Mouse (Mus musculus) heart, embryonic 16.5 days (tissue): Measurements from ENCODE around the gene Abcc4. TPM values are rescaled to one million over a fixed set of nuclear protein-coding genes. Genes with fewer than 3 reads are reported as not detected.

Source experiments
- ATAC-seq: fragments of 200-750 bp; cut with Nextera tagmentation; replicated peaks from 2 replicates; pipeline ENCODE4 v1.8.0; 2017; ENCODE audit warnings: moderate number of reproducible peaks; ENCODE audit not compliant: insufficient read depth, low FRiP score; ENCODE audit errors: extremely low read depth
- H3K27ac ChIP-seq: fragments of 300-500 bp; sonication (generic); 2 replicates; pipeline ENCODE4 v1.5.1; 2014; ENCODE audit warnings: mild to moderate bottlenecking, low read length, control low read depth, moderate library complexity
- H3K27me3 ChIP-seq: fragments of 300-500 bp; sonication (generic); 2 replicates; pipeline ENCODE4 v1.6.1; 2014; ENCODE audit warnings: low read length, mixed read lengths; ENCODE audit not compliant: control insufficient read depth, insufficient read depth
- H3K36me3 ChIP-seq: fragments of 300-500 bp; sonication (generic); 2 replicates; pipeline ENCODE4 v1.6.1; 2014; ENCODE audit not compliant: control insufficient read depth, insufficient read depth
- H3K4me1 ChIP-seq: fragments of 300-500 bp; sonication (generic); 2 replicates; pipeline ENCODE4 v1.6.1; 2014; ENCODE audit warnings: low read length, mixed read lengths; ENCODE audit not compliant: control insufficient read depth, insufficient read depth
- H3K4me2 ChIP-seq: fragments of 300-500 bp; sonication (generic); 2 replicates; pipeline ENCODE4 v1.6.1; 2014; ENCODE audit warnings: low read depth, mild to moderate bottlenecking, control low read depth, low read length
- H3K4me3 ChIP-seq: fragments of 300-500 bp; sonication (generic); 2 replicates; pipeline ENCODE4 v1.5.1; 2014; ENCODE audit warnings: mild to moderate bottlenecking, control low read depth, low read length
- H3K9ac ChIP-seq: fragments of 300-500 bp; sonication (generic); 2 replicates; pipeline ENCODE4 v1.6.1; 2014; ENCODE audit warnings: low read length, control low read depth
- H3K9me3 ChIP-seq: fragments of 300-500 bp; sonication (generic); replicated peaks from 2 replicates; pipeline ENCODE4 v1.6.1; 2016; ENCODE audit warnings: low read length; ENCODE audit not compliant: control insufficient read depth
- whole genome bisulfite sequencing: fragments of 180-500 bp; shearing (Covaris S2); extraction: QIAGEN DNeasy Blood & Tissue Kit; methylation state at CpG from one replicate; pipeline ENCODE4 v1.1.7; 2014; 5-methylcytosine and 5-hydroxymethylcytosine counted together
- polyA plus RNA-seq: library from polyadenylated mRNA; unstranded; fragments of >200 nt; fragmentation: Nextera tagmentation; extraction: Ambion mirVana; gene quantifications from 2 replicates; pipeline ENCODE4 v1.2.1, GENCODE M21; 2015

Gene Abcc4
- polyA plus RNA-seq, 1 experiment from 2014 or later = 1.6 TPM

DNA sequence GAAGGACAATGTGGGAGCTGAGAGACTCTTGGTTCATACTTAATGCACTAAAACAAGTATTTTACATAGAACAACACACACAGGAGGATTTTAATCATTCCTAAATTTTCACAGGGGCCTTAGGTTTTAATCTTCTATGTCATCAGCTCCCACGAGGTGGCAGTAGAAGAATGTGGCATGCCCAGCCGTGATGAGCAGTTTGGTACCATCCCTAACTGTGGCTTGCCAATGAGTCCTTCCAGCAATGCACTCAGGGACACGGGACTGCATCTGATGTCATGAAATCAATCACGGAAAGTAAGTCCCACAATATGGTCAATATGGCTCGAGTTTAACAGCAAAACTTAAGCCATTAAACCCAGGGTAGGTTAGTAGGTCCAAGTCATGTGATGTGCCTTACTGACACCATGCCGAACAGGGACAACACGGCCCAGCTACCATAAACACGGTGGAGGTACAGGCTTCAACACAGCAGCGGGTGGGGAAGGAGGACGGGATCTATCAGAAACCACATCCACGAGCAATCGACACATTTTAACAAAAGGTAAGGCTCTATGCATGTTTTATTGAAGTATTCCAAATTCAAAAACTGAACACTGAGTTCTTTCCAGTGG is 89.2 kb downstream of the Abcc4 start:
- Histone ChIP-seq H3K9me3 (no peaks in the 10 kb centered on the region), H3K4me3 (no peak overlapping the region), H3K36me3 (no peaks in the 10 kb centered on the region), H3K27me3 (no peaks in the 10 kb centered on the region), H3K4me1 (no peaks in the 10 kb centered on the region), H3K27ac (no peak overlapping the region), H3K4me2 (no peak overlapping the region), H3K9ac (no peak overlapping the region)
- WGBS = 64% methylated on average over 12 of the region's 12 CpGs
- no peak for ATAC-seq

DNA sequence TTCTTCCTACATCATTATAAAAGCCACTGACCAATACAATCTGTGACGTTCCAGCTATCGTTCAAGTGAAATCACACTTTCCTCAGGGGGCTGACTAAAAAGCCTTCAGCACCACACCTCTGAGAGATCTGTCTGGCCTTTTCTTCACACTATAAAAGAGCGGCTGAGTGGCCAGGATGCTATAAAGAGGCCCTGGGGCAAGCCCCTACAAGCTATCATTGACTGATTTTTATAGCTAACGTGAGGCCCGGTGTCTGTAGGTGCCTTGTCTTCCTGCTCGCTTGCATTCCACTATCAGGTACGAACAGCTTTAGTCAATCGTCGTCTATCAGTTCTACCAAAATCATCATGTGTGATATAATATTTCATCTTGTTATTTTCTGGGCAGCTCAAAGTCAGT is 92.3 kb downstream of the Abcc4 start:
- Histone ChIP-seq H3K4me1 (no peaks in the 10 kb centered on the region), H3K4me3 (no peak overlapping the region), H3K9me3 (no peaks in the 10 kb centered on the region), H3K36me3 (no peaks in the 10 kb centered on the region), H3K9ac (no peak overlapping the region), H3K4me2 (no peak overlapping the region), H3K27ac (no peak overlapping the region), H3K27me3 (no peaks in the 10 kb centered on the region)
- no peak for ATAC-seq
- WGBS = 62% methylated on average over 9 of the region's 9 CpGs

- ATAC-seq = no peak
- H3K9me3 ChIP-seq = no peaks in the 10 kb centered on the region
- no peaks in the 10 kb centered on the region for H3K36me3 ChIP-seq
- H3K9ac ChIP-seq = no peak overlapping the region
- no peaks in the 10 kb centered on the region for H3K4me1 ChIP-seq
- H3K27ac ChIP-seq = no peak overlapping the region
- no peak overlapping the region for H3K4me3 ChIP-seq
- 68% methylated on average over 17 of the region's 17 CpGs for WGBS
- H3K27me3 ChIP-seq = no peaks in the 10 kb centered on the region
- H3K4me2 ChIP-seq = no peak overlapping the region
These were observed 94.3 kb downstream of the Abcc4 start for GRCm38 (mm10) chr14:118611714-118612113.

DNA sequence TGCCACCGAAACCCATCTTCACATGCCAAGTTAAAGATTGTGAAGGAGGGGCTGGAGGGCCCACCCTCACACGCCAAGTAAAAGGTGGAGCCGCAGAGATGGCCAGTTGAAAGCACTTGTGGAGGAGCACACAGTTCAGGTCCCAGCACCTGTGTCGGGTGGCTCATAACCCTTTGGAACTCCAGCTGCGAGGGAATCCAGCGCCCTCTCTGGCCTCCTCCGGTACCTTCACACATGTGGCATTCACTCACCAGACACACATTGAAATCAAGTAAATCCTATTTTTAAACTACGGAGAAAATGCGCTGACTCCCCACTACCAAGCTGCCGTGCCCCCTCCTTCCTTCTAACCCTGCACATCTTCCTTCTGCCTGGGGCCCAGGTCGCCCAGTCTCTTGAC is 95.2 kb downstream of the Abcc4 start:
- Histone ChIP-seq H3K27me3 (no peaks in the 10 kb centered on the region), H3K4me3 (no peak overlapping the region), H3K9ac (no peak overlapping the region), H3K9me3 (no peaks in the 10 kb centered on the region), H3K36me3 (no peaks in the 10 kb centered on the region), H3K27ac (no peak overlapping the region), H3K4me1 (no peaks in the 10 kb centered on the region), H3K4me2 (no peak overlapping the region)
- 94% methylated on average over 11 of the region's 11 CpGs for WGBS
- no peak for ATAC-seq

- Histone ChIP-seq H3K36me3 (no peaks in the 10 kb centered on the region), H3K9ac (no peak overlapping the region), H3K4me3 (no peak overlapping the region), H3K4me2 (no peak overlapping the region), H3K9me3 (no peaks in the 10 kb centered on the region), H3K27ac (no peak overlapping the region), H3K27me3 (no peaks in the 10 kb centered on the region), H3K4me1 (no peaks in the 10 kb centered on the region)
- ATAC-seq = no peak
- 85% methylated on average over 16 of the region's 16 CpGs for WGBS
These were observed 97.1 kb downstream of the Abcc4 start for GRCm38 (mm10) chr14:118608816-118609465.

DNA sequence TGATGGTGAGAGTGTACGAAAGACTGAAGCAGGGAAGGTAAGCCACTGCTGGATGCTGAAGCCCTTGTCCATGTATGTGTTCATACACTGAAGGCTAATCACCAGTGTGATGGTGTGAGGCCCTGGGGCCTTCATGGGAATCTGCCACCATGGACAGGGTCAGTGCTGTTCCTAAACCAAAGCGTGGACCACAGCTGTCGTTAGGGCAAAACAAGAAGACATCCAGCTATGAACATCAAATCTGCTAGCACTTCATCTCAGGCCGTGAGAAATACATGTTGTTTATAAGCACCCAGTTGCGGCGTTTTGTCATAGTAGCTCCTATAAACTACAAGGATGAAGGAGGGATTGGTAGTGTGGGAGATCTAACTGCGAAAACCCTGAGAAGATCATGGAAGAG is 97.7 kb downstream of the Abcc4 start:
- H3K36me3 ChIP-seq = no peaks in the 10 kb centered on the region
- no peaks in the 10 kb centered on the region for H3K27me3 ChIP-seq
- no peak overlapping the region for H3K4me3 ChIP-seq
- WGBS = 88% methylated on average over 7 of the region's 7 CpGs
- H3K9ac ChIP-seq = no peak overlapping the region
- H3K4me2 ChIP-seq = no peak overlapping the region
- ATAC-seq = no peak
- H3K4me1 ChIP-seq = no peaks in the 10 kb centered on the region
- H3K27ac ChIP-seq = no peak overlapping the region
- no peaks in the 10 kb centered on the region for H3K9me3 ChIP-seq

GRCm38 (mm10) chr14:118606476-118606875 is 99.5 kb downstream of the Abcc4 start:
- ATAC-seq = no peak
- 71% methylated on average over 9 of the region's 9 CpGs for WGBS
- H3K9me3 ChIP-seq = no peaks in the 10 kb centered on the region
- H3K4me3 ChIP-seq = no peak overlapping the region
- H3K27me3 ChIP-seq = no peaks in the 10 kb centered on the region
- no peak overlapping the region for H3K4me2 ChIP-seq
- no peaks in the 10 kb centered on the region for H3K36me3 ChIP-seq
- no peak overlapping the region for H3K9ac ChIP-seq
- no peaks in the 10 kb centered on the region for H3K4me1 ChIP-seq
- no peak overlapping the region for H3K27ac ChIP-seq

DNA sequence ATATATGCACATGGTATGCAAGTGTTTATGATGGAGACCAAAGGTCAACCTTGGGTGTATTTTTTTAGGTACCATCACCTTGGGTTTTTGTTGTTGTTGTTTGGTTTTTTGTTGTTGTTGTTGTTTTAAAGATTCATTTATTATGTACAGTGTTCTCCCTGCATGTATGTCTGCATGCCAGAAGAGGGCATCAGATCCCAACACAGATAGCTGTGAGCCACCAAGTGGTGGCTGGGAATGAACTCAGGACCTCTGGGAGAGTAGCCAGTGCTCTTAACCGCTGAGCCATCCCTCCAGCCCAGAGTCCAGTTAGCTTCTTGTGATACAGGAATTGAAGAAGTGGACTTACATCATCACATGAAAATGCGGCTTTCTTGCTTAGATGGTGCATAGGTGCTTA is 101.1 kb downstream of the Abcc4 start:
- Histone ChIP-seq H3K4me2 (no peak overlapping the region), H3K27ac (no peak overlapping the region), H3K36me3 (no peaks in the 10 kb centered on the region), H3K9ac (no peak overlapping the region), H3K4me3 (no peak overlapping the region), H3K9me3 (no peaks in the 10 kb centered on the region), H3K4me1 (no peaks in the 10 kb centered on the region), H3K27me3 (no peaks in the 10 kb centered on the region)
- no peak for ATAC-seq
- 92% methylated on average over 2 of the region's 2 CpGs for WGBS

DNA sequence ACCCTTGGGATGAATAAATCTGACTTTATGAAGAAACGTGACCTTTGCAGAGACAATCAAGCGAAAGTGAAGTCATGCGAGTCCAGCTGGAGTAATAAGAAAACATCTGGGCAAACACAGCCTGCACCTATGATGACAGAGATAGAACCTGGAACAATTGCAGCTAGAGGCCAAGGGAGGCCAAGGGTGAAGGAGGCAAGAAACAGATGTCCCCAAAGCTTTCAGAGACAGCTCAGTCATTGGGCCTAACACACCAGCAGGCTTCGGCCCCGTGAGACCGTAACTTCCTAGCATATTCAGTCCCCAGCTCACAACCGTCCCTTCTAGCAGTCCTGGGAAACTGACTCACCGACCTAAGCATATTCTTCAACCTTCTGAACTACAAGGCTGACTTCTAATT is 104.0 kb downstream of the Abcc4 start:
- Histone ChIP-seq H3K4me2 (no peak overlapping the region), H3K27ac (no peak overlapping the region), H3K36me3 (no peaks in the 10 kb centered on the region), H3K4me3 (no peak overlapping the region), H3K9ac (no peak overlapping the region), H3K27me3 (no peaks in the 10 kb centered on the region), H3K9me3 (no peaks in the 10 kb centered on the region), H3K4me1 (no peaks in the 10 kb centered on the region)
- ATAC-seq = no peak
- 66% methylated on average over 8 of the region's 8 CpGs for WGBS
